Mouse (Mus musculus) MEL (cell line): ENCODE measurements around the gene Gpc5. TPM values are rescaled to one million over a fixed set of nuclear protein-coding genes. Genes with fewer than 3 reads are reported as not detected.

Experiments used
- DNase-seq: peaks from one replicate; pipeline ENCODE4 v3.0.0; 2011; ENCODE audit warnings: low read depth, low spot score
- H3K27ac ChIP-seq: 2 replicates; pipeline ENCODE4 v1.5.1; 2012; ENCODE audit warnings: low read depth, mild to moderate bottlenecking, control low read depth, low read length, moderate library complexity; ENCODE audit not compliant: control insufficient read depth
- H3K27me3 ChIP-seq, 2 experiments: fragments of 150-350 bp in 1 of 2; sonication (generic) in 1 of 2; 2 replicates each; pipeline ENCODE4 v1.6.1; 2012; ENCODE audit warnings: low read length in 2 of 2, mild to moderate bottlenecking in 2 of 2, improper control_type of control experiment in 1 of 2, moderate library complexity in 1 of 2; ENCODE audit not compliant: insufficient read depth in 2 of 2, control insufficient read depth in 1 of 2
- H3K36me3 ChIP-seq, 2 experiments: 2 replicates each; pipeline ENCODE4 v1.6.1; 2012 to 2014; ENCODE audit warnings: low read length in 2 of 2, improper control_type of control experiment in 1 of 2, inconsistent platforms in 1 of 2, mild to moderate bottlenecking in 1 of 2; ENCODE audit not compliant: insufficient read depth in 2 of 2, control insufficient read depth in 1 of 2
- H3K4me1 ChIP-seq, 2 experiments: fragments of 150-350 bp in 1 of 2; sonication (generic) in 1 of 2; 2 replicates each; pipeline ENCODE4 v1.6.1; 2012; ENCODE audit warnings: low read length in 2 of 2, improper control_type of control experiment in 1 of 2, mild to moderate bottlenecking in 1 of 2; ENCODE audit not compliant: insufficient read depth in 2 of 2, control insufficient read depth in 1 of 2
- H3K4me3 ChIP-seq, 2 experiments: fragments of 150-350 bp in 1 of 2; sonication (generic) in 1 of 2; 2 replicates each; pipeline ENCODE4 v1.5.1; 2012; ENCODE audit warnings: low read depth in 2 of 2, low read length in 2 of 2, mild to moderate bottlenecking in 2 of 2, moderate library complexity in 2 of 2, control low read depth in 1 of 2, improper control_type of control experiment in 1 of 2; ENCODE audit not compliant: control insufficient read depth in 1 of 2, insufficient read depth in 1 of 2
- H3K79me2 ChIP-seq: 2 replicates; pipeline ENCODE4 v1.6.1; 2012; ENCODE audit warnings: mild to moderate bottlenecking, low read length, moderate library complexity; ENCODE audit not compliant: control insufficient read depth, poor library complexity, insufficient read depth
- H3K9ac ChIP-seq: 2 replicates; pipeline ENCODE4 v1.6.1; 2012; ENCODE audit warnings: low read depth, mild to moderate bottlenecking, control low read depth, low read length, moderate library complexity; ENCODE audit not compliant: control insufficient read depth, poor library complexity, severe bottlenecking
- H3K9me3 ChIP-seq: fragments of 150-350 bp; sonication (generic); replicated peaks from 2 replicates; pipeline ENCODE4 v1.6.1; 2012; ENCODE audit warnings: mild to moderate bottlenecking, low read length, improper control_type of control experiment, moderate library complexity; ENCODE audit not compliant: insufficient read depth
- CHD1 ChIP-seq: IDR thresholded peaks from 2 replicates; pipeline ENCODE4 v1.6.1; 2012; ENCODE audit warnings: low read depth, mild to moderate bottlenecking, inconsistent platforms, low read length, improper control_type of control experiment
- CHD2 ChIP-seq: IDR thresholded peaks from 2 replicates; pipeline ENCODE4 v1.6.1; 2011; ENCODE audit warnings: low read length, improper control_type of control experiment
- CTCF ChIP-seq, 3 experiments: IDR thresholded peaks in 2 of 3; conservative IDR thresholded peaks in 1 of 3; 2 replicates each; pipeline ENCODE4 v1.5.1; 2011 to 2012; ENCODE audit warnings: low read length in 3 of 3, low read depth in 2 of 3, mild to moderate bottlenecking in 2 of 3, improper control_type of control experiment in 1 of 3, inconsistent platforms in 1 of 3, mixed read lengths in 1 of 3, moderate library complexity in 1 of 3; ENCODE audit not compliant: control insufficient read depth in 1 of 3, insufficient read depth in 1 of 3, poor library complexity in 1 of 3, severe bottlenecking in 1 of 3
- ELF1 ChIP-seq: IDR thresholded peaks from 2 replicates; pipeline ENCODE4 v1.6.1; 2014; ENCODE audit warnings: low read depth, mild to moderate bottlenecking, inconsistent platforms, low read length, improper control_type of control experiment, moderate library complexity
- GABPA ChIP-seq: IDR thresholded peaks from 2 replicates; pipeline ENCODE4 v1.6.1; 2012; ENCODE audit warnings: low read depth, mild to moderate bottlenecking, inconsistent platforms, low read length, improper control_type of control experiment, moderate library complexity
- MAFK ChIP-seq: IDR thresholded peaks from 2 replicates; pipeline ENCODE4 v1.6.1; 2011; ENCODE audit warnings: low read depth, mild to moderate bottlenecking, low read length, improper control_type of control experiment, borderline replicate concordance
- MAX ChIP-seq: IDR thresholded peaks from 2 replicates; pipeline ENCODE4 v1.6.1; 2011; ENCODE audit warnings: low read length, improper control_type of control experiment
- MAZ ChIP-seq: IDR thresholded peaks from 2 replicates; pipeline ENCODE4 v1.6.1; 2012; ENCODE audit warnings: low read depth, mild to moderate bottlenecking, inconsistent platforms, low read length, improper control_type of control experiment
- MEF2A ChIP-seq: IDR thresholded peaks from 2 replicates; pipeline ENCODE4 v1.6.1; 2014; ENCODE audit warnings: low read depth, mild to moderate bottlenecking, inconsistent platforms, low read length, improper control_type of control experiment; ENCODE audit not compliant: poor library complexity, insufficient replicate concordance, severe bottlenecking; ENCODE audit errors: extremely low read depth
- MXI1 ChIP-seq: IDR thresholded peaks from 2 replicates; pipeline ENCODE4 v1.6.1; 2011; ENCODE audit warnings: mild to moderate bottlenecking, low read depth, low read length, improper control_type of control experiment
- MYB ChIP-seq: IDR thresholded peaks from 2 replicates; pipeline ENCODE4 v1.6.1; 2011; ENCODE audit warnings: mild to moderate bottlenecking, low read depth, low read length, improper control_type of control experiment
- MYC ChIP-seq: IDR thresholded peaks from 2 replicates; pipeline ENCODE4 v1.6.1; 2011; ENCODE audit warnings: low read depth, mild to moderate bottlenecking, low read length, improper control_type of control experiment, moderate library complexity
- NELFE ChIP-seq: IDR thresholded peaks from 2 replicates; pipeline ENCODE4 v1.6.1; 2011; ENCODE audit warnings: low read depth, low read length, improper control_type of control experiment
- POLR2A ChIP-seq, 2 experiments: IDR thresholded peaks; 2 replicates each; pipeline ENCODE4 v1.6.1; 2011 to 2012; ENCODE audit warnings: low read length in 2 of 2, mild to moderate bottlenecking in 2 of 2, control low read depth in 1 of 2, improper control_type of control experiment in 1 of 2, low read depth in 1 of 2, moderate library complexity in 1 of 2; ENCODE audit not compliant: control insufficient read depth in 1 of 2, insufficient read depth in 1 of 2, poor library complexity in 1 of 2
- POLR2AphosphoS5 ChIP-seq: IDR thresholded peaks from 2 replicates; pipeline ENCODE4 v1.6.1; 2012; ENCODE audit warnings: low read depth, borderline replicate concordance, mild to moderate bottlenecking, inconsistent platforms, low read length, moderate library complexity, mixed read lengths
- RAD21 ChIP-seq: IDR thresholded peaks from 2 replicates; pipeline ENCODE4 v1.6.1; 2011; ENCODE audit warnings: mild to moderate bottlenecking, low read depth, low read length, improper control_type of control experiment
- RCOR1 ChIP-seq: IDR thresholded peaks from 2 replicates; pipeline ENCODE4 v1.6.1; 2012; ENCODE audit warnings: low read depth, mild to moderate bottlenecking, inconsistent platforms, low read length, improper control_type of control experiment
- SIN3A ChIP-seq: IDR thresholded peaks from 2 replicates; pipeline ENCODE4 v1.6.1; 2012; ENCODE audit warnings: low read length, improper control_type of control experiment, inconsistent platforms
- TAL1 ChIP-seq: IDR thresholded peaks from 2 replicates; pipeline ENCODE4 v1.6.1; 2012; ENCODE audit warnings: mild to moderate bottlenecking, inconsistent platforms, low read length, moderate library complexity, mixed read lengths
- TBP ChIP-seq: IDR thresholded peaks from 2 replicates; pipeline ENCODE4 v1.8.0; 2011; ENCODE audit warnings: low read depth, low read length, improper control_type of control experiment
- TCF12 ChIP-seq: IDR thresholded peaks from 2 replicates; pipeline ENCODE4 v1.6.1; 2014; ENCODE audit warnings: low read depth, mild to moderate bottlenecking, inconsistent platforms, low read length, improper control_type of control experiment, moderate library complexity
- UBTF ChIP-seq: IDR thresholded peaks from 2 replicates; pipeline ENCODE4 v1.6.1; 2012; ENCODE audit warnings: low read depth, mild to moderate bottlenecking, inconsistent platforms, low read length, improper control_type of control experiment, moderate library complexity, borderline replicate concordance; ENCODE audit not compliant: insufficient read depth
- USF1 ChIP-seq: IDR thresholded peaks from 2 replicates; pipeline ENCODE4 v1.6.1; 2014; ENCODE audit warnings: low read depth, mild to moderate bottlenecking, inconsistent platforms, low read length, improper control_type of control experiment, moderate library complexity
- USF2 ChIP-seq, 2 experiments: IDR thresholded peaks; 2 replicates each; pipeline ENCODE4 v1.6.1; 2011 to 2012; ENCODE audit warnings: improper control_type of control experiment in 2 of 2, low read length in 2 of 2, borderline replicate concordance in 1 of 2, inconsistent platforms in 1 of 2, low read depth in 1 of 2, mild to moderate bottlenecking in 1 of 2; ENCODE audit not compliant: insufficient read depth in 1 of 2
- ZC3H11A ChIP-seq: IDR thresholded peaks from 2 replicates; pipeline ENCODE4 v1.6.1; 2012; ENCODE audit warnings: low read depth, mild to moderate bottlenecking, inconsistent platforms, low read length, improper control_type of control experiment
- ZKSCAN1 ChIP-seq: IDR thresholded peaks from 2 replicates; pipeline ENCODE4 v1.6.1; 2012; ENCODE audit warnings: low read depth, mild to moderate bottlenecking, inconsistent platforms, low read length, improper control_type of control experiment, moderate library complexity
- ZMIZ1 ChIP-seq: IDR thresholded peaks from 2 replicates; pipeline ENCODE4 v1.6.1; 2012; ENCODE audit warnings: low read depth, mild to moderate bottlenecking, inconsistent platforms, low read length, improper control_type of control experiment, moderate library complexity
- ZNF384 ChIP-seq: IDR thresholded peaks from 2 replicates; pipeline ENCODE4 v1.6.1; 2012; ENCODE audit warnings: low read depth, mild to moderate bottlenecking, inconsistent platforms, low read length, improper control_type of control experiment
- polyA plus RNA-seq, 2 experiments: library from polyadenylated mRNA; stranded (reverse) in 1 of 2; unstranded in 1 of 2; fragments of >175 nt in 1 of 2; fragments of >200 nt in 1 of 2; gene quantifications; 2 replicates each; pipeline versions ENCODE4 v1.2.1 to v1.2.4; 2012; ENCODE audit warnings: low replicate concordance in 2 of 2, low read depth in 1 of 2; ENCODE audit not compliant: insufficient read length in 2 of 2, insufficient read depth in 1 of 2, missing spikeins in 1 of 2
- total RNA-seq: library from RNA; depleted of rRNA; stranded (reverse); fragments of 300-350 nt; gene quantifications from 2 replicates; pipeline ENCODE4 v1.2.3, GENCODE M21; 2012

Gene Gpc5
- total and polyA plus RNA-seq, 3 experiments: not detected

DNA sequence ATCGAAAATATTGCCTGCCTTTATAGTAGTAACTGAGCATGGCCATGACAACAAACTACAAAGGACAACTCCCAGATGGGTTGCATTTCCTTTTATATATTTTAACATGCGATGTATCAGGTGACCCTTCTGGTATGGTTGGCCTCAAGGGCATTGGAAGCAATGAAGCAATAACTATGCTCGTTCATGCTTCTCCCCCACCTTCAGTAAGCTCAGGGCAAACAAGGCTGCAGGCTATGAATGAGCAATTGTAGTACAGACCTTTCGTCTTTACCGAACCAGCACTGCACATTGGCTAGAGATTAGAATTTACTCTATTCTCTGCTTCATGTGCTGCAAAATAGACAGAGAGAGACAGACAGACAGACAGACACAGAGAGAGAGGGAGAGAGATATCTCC, 322.5 kb downstream of the Gpc5 start:
- no peak overlapping the region for H3K27ac ChIP-seq
- H3K79me2 ChIP-seq: no peaks in the 10 kb centered on the region
- DNase-seq: no peak
- H3K4me3 ChIP-seq: no peak overlapping the region
- H3K27me3 ChIP-seq: no peaks in the 10 kb centered on the region
- no peaks in the 10 kb centered on the region for H3K4me1 ChIP-seq
- no peaks in the 10 kb centered on the region for H3K9me3 ChIP-seq
- no peak overlapping the region for H3K9ac ChIP-seq
- H3K36me3 ChIP-seq: no peaks in the 10 kb centered on the region
- TF ChIP-seq MYC: no peak
- no peak for TF ChIP-seq RCOR1
- no peak for TF ChIP-seq ZNF384
- TF ChIP-seq MAX: no peak
- TF ChIP-seq GABPA: no peak
- no peak for TF ChIP-seq SIN3A
- TF ChIP-seq UBTF: no peak
- no peak for TF ChIP-seq POLR2A (IDR thresholded peaks at IDR 0.05; ENCODE audit: control insufficient read depth in 1 of 2, insufficient read depth in 1 of 2, low read depth in 1 of 2, low read length in 2 of 2, poor library complexity in 1 of 2)
- TF ChIP-seq ELF1: no peak
- TF ChIP-seq MYB: no peak
- no peak for TF ChIP-seq ZC3H11A
- no peak for TF ChIP-seq RAD21
- TF ChIP-seq CHD2: no peak
- no peak for TF ChIP-seq MAZ
- no peak for TF ChIP-seq MAFK
- no peak for TF ChIP-seq TBP
- TF ChIP-seq TAL1: no peak
- TF ChIP-seq, all 39 proteins: peak for 0

DNA sequence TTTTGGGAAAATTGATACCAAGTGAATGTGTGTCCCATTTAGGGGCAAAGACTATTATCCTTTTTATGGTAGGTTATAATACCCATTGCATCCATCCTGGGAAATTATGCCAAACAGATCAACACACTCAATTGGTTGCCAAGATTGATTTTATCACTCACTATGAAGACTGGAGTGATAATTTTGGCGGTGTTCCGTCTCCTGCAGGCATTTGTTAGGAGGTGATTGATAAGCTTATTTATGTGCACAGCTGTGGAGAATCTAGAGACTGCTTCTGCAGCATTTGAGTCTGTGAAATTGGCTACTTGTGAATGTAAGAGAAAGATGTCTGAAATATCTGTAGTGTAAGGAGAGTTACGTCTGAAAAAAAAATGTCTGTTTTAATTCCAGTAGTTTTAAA, 340.0 kb downstream of the Gpc5 start:
- no peak overlapping the region for H3K4me3 ChIP-seq
- H3K9me3 ChIP-seq: no peaks in the 10 kb centered on the region
- no peaks in the 10 kb centered on the region for H3K36me3 ChIP-seq
- TF ChIP-seq TCF12: no peak
- no peaks in the 10 kb centered on the region for H3K4me1 ChIP-seq
- H3K27ac ChIP-seq: no peak overlapping the region
- no peaks in the 10 kb centered on the region for H3K27me3 ChIP-seq
- H3K9ac ChIP-seq: no peak overlapping the region
- no peak for DNase-seq
- no peaks in the 10 kb centered on the region for H3K79me2 ChIP-seq

DNA sequence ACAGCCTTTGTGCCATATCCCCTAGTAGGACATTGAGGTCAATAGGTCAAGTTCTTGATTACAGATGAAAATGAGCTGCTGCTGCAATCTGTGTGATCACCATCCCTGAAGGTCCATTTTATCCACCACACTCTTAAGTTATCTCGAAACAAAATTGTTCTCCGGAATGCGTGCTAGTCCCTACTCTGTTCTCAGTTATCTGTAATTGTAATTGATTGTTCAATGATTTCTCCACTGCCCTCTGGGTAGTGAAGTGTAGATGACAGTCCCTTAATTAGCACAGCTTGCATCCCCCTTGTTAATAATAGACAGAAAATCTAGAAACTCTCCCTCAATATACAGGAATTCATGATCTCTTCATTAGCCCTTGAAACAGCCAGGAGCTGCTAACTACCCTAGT, 340.4 kb downstream of the Gpc5 start:
- H3K27me3 ChIP-seq: no peaks in the 10 kb centered on the region
- no peak overlapping the region for H3K9ac ChIP-seq
- no peaks in the 10 kb centered on the region for H3K79me2 ChIP-seq
- no peak overlapping the region for H3K4me3 ChIP-seq
- H3K9me3 ChIP-seq: no peaks in the 10 kb centered on the region
- no peaks in the 10 kb centered on the region for H3K36me3 ChIP-seq
- H3K27ac ChIP-seq: no peak overlapping the region
- no peak for DNase-seq
- no peaks in the 10 kb centered on the region for H3K4me1 ChIP-seq
- TF ChIP-seq MXI1 (no peak), CTCF (IDR thresholded peaks at IDR 0.05 in 2 of 3, conservative IDR thresholded peaks at IDR 0.05 in 1 of 3; ENCODE audit: control insufficient read depth in 1 of 3, insufficient read depth in 1 of 3, low read depth in 2 of 3, low read length in 3 of 3, poor library complexity in 1 of 3, severe bottlenecking in 1 of 3) (no peak), GABPA (no peak), NELFE (no peak), UBTF (no peak), ZNF384 (no peak), USF2 (IDR thresholded peaks at IDR 0.05; ENCODE audit: borderline replicate concordance in 1 of 2, insufficient read depth in 1 of 2, low read depth in 1 of 2, low read length in 2 of 2) (no peak), MAX (no peak), USF1 (no peak), ZKSCAN1 (no peak), ZC3H11A (no peak), MEF2A (no peak), POLR2AphosphoS5 (no peak), CHD1 (no peak), RCOR1 (no peak), ZMIZ1 (no peak)
